Mouse (Mus musculus): Measurements from ENCODE around the gene Mcur1.

Mcur1 gene

GRCm38 (mm10) chr13:43564733-43565132 is 4.7 kb upstream of the Mcur1 start:
- no peak for DNase-seq

GRCm38 (mm10) chr13:43562726-43563125 is 2.7 kb upstream of the Mcur1 start:
- no peak for DNase-seq

- no peak for DNase-seq
Measured at GRCm38 (mm10) chr13:43560458-43561411, 744 bp upstream of the Mcur1 start.

GRCm38 (mm10) chr13:43558959-43559358 is 1.0 kb downstream of the Mcur1 start:
- no peak for DNase-seq

GRCm38 (mm10) chr13:43558357-43558756 is 1.6 kb downstream of the Mcur1 start:
- DNase-seq: no peak

- no peak for DNase-seq
Measured at GRCm38 (mm10) chr13:43556913-43557542, 3.0 kb downstream of the Mcur1 start.

GRCm38 (mm10) chr13:43555321-43555720 is 4.7 kb downstream of the Mcur1 start:
- DNase-seq: no peak

- DNase-seq: no peak
Measured at GRCm38 (mm10) chr13:43554827-43555226, 5.2 kb downstream of the Mcur1 start.

- no peak for DNase-seq
Measured at GRCm38 (mm10) chr13:43550676-43551075, 9.3 kb downstream of the Mcur1 start.

- no peak for DNase-seq
Measured at GRCm38 (mm10) chr13:43549870-43550269, 10.1 kb downstream of the Mcur1 start.

- DNase-seq: no peak
Measured at GRCm38 (mm10) chr13:43549078-43549698, 10.8 kb downstream of the Mcur1 start.

GRCm38 (mm10) chr13:43548617-43549016 is 11.4 kb downstream of the Mcur1 start:
- DNase-seq: no peak

- DNase-seq: peak; percentile 81 to 90
Measured at GRCm38 (mm10) chr13:43546861-43547260, 13.1 kb downstream of the Mcur1 start.

GRCm38 (mm10) chr13:43540205-43540815 is 19.7 kb downstream of the Mcur1 start:
- peak; percentile 34 to 50 for DNase-seq

- DNase-seq: no peak
Measured at GRCm38 (mm10) chr13:43539409-43539808, 20.6 kb downstream of the Mcur1 start.

GRCm38 (mm10) chr13:43537854-43538253 is 22.1 kb downstream of the Mcur1 start:
- DNase-seq: no peak

- DNase-seq: no peak
Measured at GRCm38 (mm10) chr13:43534015-43534414, 26.0 kb downstream of the Mcur1 start.

GRCm38 (mm10) chr13:43530832-43531693 is 28.9 kb downstream of the Mcur1 start:
- DNase-seq: no peak

- DNase-seq: no peak
Measured at GRCm38 (mm10) chr13:43530129-43530831, 29.7 kb downstream of the Mcur1 start.

- no peak for DNase-seq
Measured at GRCm38 (mm10) chr13:43526289-43526688, 33.7 kb downstream of the Mcur1 start.

GRCm38 (mm10) chr13:43525363-43526134 is 34.4 kb downstream of the Mcur1 start:
- no peak for DNase-seq
